Mouse (Mus musculus) thymus, postnatal 14 days (tissue): ENCODE measurements around the gene Riox2.
A peak's percentile ranks its signal among the peaks of the same experiment; 100 is the strongest.

ENCODE experiments used
- DNase-seq: peaks from one replicate; pipeline ENCODE4 v3.0.0; 2021

Riox2 gene

GRCm38 (mm10) chr16:59471637-59472278, at the start of gene Riox2:
TSS of gene Riox2 (plus strand) at chr16:59471775.
- peak; percentile 89 for DNase-seq

GRCm38 (mm10) chr16:59427960-59428359, 43.6 kb upstream of the Riox2 start:
- DNase-seq: no peak

- DNase-seq: no peak
Measured at GRCm38 (mm10) chr16:59433181-59433580, 38.4 kb upstream of the Riox2 start.

- no peak for DNase-seq
Measured at GRCm38 (mm10) chr16:59444880-59445559, 26.6 kb upstream of the Riox2 start.

GRCm38 (mm10) chr16:59448181-59448580, 23.4 kb upstream of the Riox2 start:
- no peak for DNase-seq

GRCm38 (mm10) chr16:59449092-59449491, 22.5 kb upstream of the Riox2 start:
- DNase-seq: no peak

GRCm38 (mm10) chr16:59451813-59452212, 19.8 kb upstream of the Riox2 start:
- DNase-seq: no peak

- peak; percentile 49 for DNase-seq
Measured at GRCm38 (mm10) chr16:59459259-59459861, 12.2 kb upstream of the Riox2 start.

- no peak for DNase-seq
Measured at GRCm38 (mm10) chr16:59463567-59463966, 8.0 kb upstream of the Riox2 start.

GRCm38 (mm10) chr16:59463973-59464372, 7.6 kb upstream of the Riox2 start:
- no peak for DNase-seq

- no peak for DNase-seq
Measured at GRCm38 (mm10) chr16:59469846-59470245, 1.7 kb upstream of the Riox2 start.

GRCm38 (mm10) chr16:59472546-59472945, 971 bp downstream of the Riox2 start:
- DNase-seq: no peak

GRCm38 (mm10) chr16:59474788-59475187, 3.2 kb downstream of the Riox2 start:
- DNase-seq: peak; percentile 58

GRCm38 (mm10) chr16:59477955-59478354, 6.4 kb downstream of the Riox2 start:
- DNase-seq: no peak

- DNase-seq: no peak
Measured at GRCm38 (mm10) chr16:59487239-59487638, 15.7 kb downstream of the Riox2 start.

- no peak for DNase-seq
Measured at GRCm38 (mm10) chr16:59487975-59488548, 16.5 kb downstream of the Riox2 start.

- no peak for DNase-seq
Measured at GRCm38 (mm10) chr16:59493199-59493598, 21.6 kb downstream of the Riox2 start.

GRCm38 (mm10) chr16:59497947-59498346, 26.4 kb downstream of the Riox2 start:
- DNase-seq: no peak

GRCm38 (mm10) chr16:59499180-59499579, 27.6 kb downstream of the Riox2 start:
- no peak for DNase-seq

- DNase-seq: no peak
Measured at GRCm38 (mm10) chr16:59509830-59510229, 38.3 kb downstream of the Riox2 start.

- DNase-seq: no peak
Measured at GRCm38 (mm10) chr16:59515169-59515568, 43.6 kb downstream of the Riox2 start.

- DNase-seq: no peak
Measured at GRCm38 (mm10) chr16:59516965-59517364, 45.4 kb downstream of the Riox2 start.

- DNase-seq: peak; percentile 33
Measured at GRCm38 (mm10) chr16:59517447-59518219, 46.1 kb downstream of the Riox2 start.
